Mouse (Mus musculus): ENCODE results near the gene Hspa4. TPM values are rescaled to one million over a fixed set of nuclear protein-coding genes. Genes with fewer than 3 reads are reported as not detected.
"Not testable (repeated sequence)": the region's sequence is repeated elsewhere in the genome, so short reads cannot be mapped to it uniquely, and the experiment has no call there.

Gene Hspa4
- polyA plus RNA-seq, 1 experiment, result 111 TPM

GRCm38 (mm10) chr11:53331121-53331520 lies 30.9 kb upstream of the Hspa4 start:
- Histone ChIP-seq H3K4me3 (ENCODE audit: insufficient read depth, low read length) (no peak overlapping the region), H3K4me1 (ENCODE audit: control insufficient read depth, insufficient read depth, low read length) (peaks cover 3% of the 10 kb centered on the region), H3K27ac (ENCODE audit: insufficient read depth, low read depth, low read length) (no peak overlapping the region)
- no peak for TF ChIP-seq CTCF (IDR thresholded peaks at IDR 0.05; ENCODE audit: low read depth, low read length)

- TF ChIP-seq POLR2A (IDR thresholded peaks at IDR 0.05; ENCODE audit: borderline replicate concordance, low read depth, low read length) (no peak), CTCF (IDR thresholded peaks at IDR 0.05; ENCODE audit: low read depth, low read length) (no peak)
- Histone ChIP-seq H3K4me3 (ENCODE audit: insufficient read depth, low read length) (no peak overlapping the region), H3K27ac (ENCODE audit: insufficient read depth, low read depth, low read length) (no peak overlapping the region), H3K4me1 (ENCODE audit: control insufficient read depth, insufficient read depth, low read length) (peaks cover 10% of the 10 kb centered on the region)
Measured at GRCm38 (mm10) chr11:53330325-53330724, 30.1 kb upstream of the Hspa4 start.

- Histone ChIP-seq H3K4me3 (ENCODE audit: insufficient read depth, low read length) (peak within 1 kb of the TSS; percentile 88), H3K27ac (ENCODE audit: insufficient read depth, low read depth, low read length) (no peak within 1 kb of the TSS), H3K4me1 (ENCODE audit: control insufficient read depth, insufficient read depth, low read length) (peaks cover 18% of the 10 kb centered on the region)
- TF ChIP-seq CTCF (IDR thresholded peaks at IDR 0.05; ENCODE audit: low read depth, low read length) (no peak), POLR2A (IDR thresholded peaks at IDR 0.05; ENCODE audit: borderline replicate concordance, low read depth, low read length) (no peak)
Measured at GRCm38 (mm10) chr11:53324512-53324968, 24.3 kb upstream of the Hspa4 start, which contains the start of gene Zcchc10. Gene Zcchc10 (plus strand): TSS chr11:53324679.

GRCm38 (mm10) chr11:53319867-53320266 lies 19.6 kb upstream of the Hspa4 start:
- H3K4me1 ChIP-seq (ENCODE audit: control insufficient read depth, insufficient read depth, low read length), result peaks cover 33% of the 10 kb centered on the region
- not testable (repeated sequence) for H3K4me3 ChIP-seq (ENCODE audit: insufficient read depth, low read length); H3K27ac ChIP-seq (ENCODE audit: insufficient read depth, low read depth, low read length)

- peaks cover 34% of the 10 kb centered on the region for H3K4me1 ChIP-seq (ENCODE audit: control insufficient read depth, insufficient read depth, low read length)
- not testable (repeated sequence) for H3K27ac ChIP-seq (ENCODE audit: insufficient read depth, low read depth, low read length); H3K4me3 ChIP-seq (ENCODE audit: insufficient read depth, low read length)
Measured at GRCm38 (mm10) chr11:53318568-53318967, 18.3 kb upstream of the Hspa4 start.

- Histone ChIP-seq H3K4me3 (ENCODE audit: insufficient read depth, low read length) (no peak overlapping the region), H3K27ac (ENCODE audit: insufficient read depth, low read depth, low read length) (no peak overlapping the region), H3K4me1 (ENCODE audit: control insufficient read depth, insufficient read depth, low read length) (peaks cover 36% of the 10 kb centered on the region)
- TF ChIP-seq POLR2A (IDR thresholded peaks at IDR 0.05; ENCODE audit: borderline replicate concordance, low read depth, low read length), result no peak
- no peak for TF ChIP-seq CTCF (IDR thresholded peaks at IDR 0.05; ENCODE audit: low read depth, low read length)
Measured at GRCm38 (mm10) chr11:53318041-53318440, 17.8 kb upstream of the Hspa4 start.

- Histone ChIP-seq H3K27ac (ENCODE audit: insufficient read depth, low read depth, low read length) (peak overlapping the region; percentile 17; the same call in 1 of the 2 replicates), H3K4me3 (ENCODE audit: insufficient read depth, low read length) (no peak overlapping the region), H3K4me1 (ENCODE audit: control insufficient read depth, insufficient read depth, low read length) (peaks cover 45% of the 10 kb centered on the region)
- TF ChIP-seq POLR2A (IDR thresholded peaks at IDR 0.05; ENCODE audit: borderline replicate concordance, low read depth, low read length) (no peak), CTCF (IDR thresholded peaks at IDR 0.05; ENCODE audit: low read depth, low read length) (no peak)
Measured at GRCm38 (mm10) chr11:53316996-53317395, 16.7 kb upstream of the Hspa4 start.

GRCm38 (mm10) chr11:53314770-53315173 lies 14.5 kb upstream of the Hspa4 start:
- Histone ChIP-seq H3K4me3 (ENCODE audit: insufficient read depth, low read length) (no peak overlapping the region), H3K27ac (ENCODE audit: insufficient read depth, low read depth, low read length) (peak overlapping the region; percentile 81), H3K4me1 (ENCODE audit: control insufficient read depth, insufficient read depth, low read length) (peaks cover 46% of the 10 kb centered on the region)
- TF ChIP-seq CTCF (IDR thresholded peaks at IDR 0.05; ENCODE audit: low read depth, low read length) (no peak), POLR2A (IDR thresholded peaks at IDR 0.05; ENCODE audit: borderline replicate concordance, low read depth, low read length) (no peak)

- Histone ChIP-seq H3K4me1 (ENCODE audit: control insufficient read depth, insufficient read depth, low read length) (peaks cover 53% of the 10 kb centered on the region), H3K27ac (ENCODE audit: insufficient read depth, low read depth, low read length) (peak overlapping the region; percentile 37; the same call in 1 of the 2 replicates)
- not testable (repeated sequence) for H3K4me3 ChIP-seq (ENCODE audit: insufficient read depth, low read length)
Measured at GRCm38 (mm10) chr11:53312823-53313222, 12.6 kb upstream of the Hspa4 start.

GRCm38 (mm10) chr11:53311385-53311784 lies 11.1 kb upstream of the Hspa4 start:
- Histone ChIP-seq H3K4me1 (ENCODE audit: control insufficient read depth, insufficient read depth, low read length) (peaks cover 47% of the 10 kb centered on the region), H3K27ac (ENCODE audit: insufficient read depth, low read depth, low read length) (no peak overlapping the region)

GRCm38 (mm10) chr11:53308884-53309310 lies 8.6 kb upstream of the Hspa4 start:
- Histone ChIP-seq H3K4me3 (ENCODE audit: insufficient read depth, low read length) (no peak overlapping the region), H3K27ac (ENCODE audit: insufficient read depth, low read depth, low read length) (peak overlapping the region; percentile 64), H3K4me1 (ENCODE audit: control insufficient read depth, insufficient read depth, low read length) (peaks cover 35% of the 10 kb centered on the region)
- no peak for TF ChIP-seq CTCF (IDR thresholded peaks at IDR 0.05; ENCODE audit: low read depth, low read length)
- TF ChIP-seq POLR2A (IDR thresholded peaks at IDR 0.05; ENCODE audit: borderline replicate concordance, low read depth, low read length), result no peak

More at GRCm38 (mm10) chr11:53311385-53311784, 11.1 kb upstream of the Hspa4 start:
- TF ChIP-seq POLR2A (IDR thresholded peaks at IDR 0.05; ENCODE audit: borderline replicate concordance, low read depth, low read length) (no peak), CTCF (IDR thresholded peaks at IDR 0.05; ENCODE audit: low read depth, low read length) (no peak)
- no peak overlapping the region for H3K4me3 ChIP-seq (ENCODE audit: insufficient read depth, low read length)
